Mouse (Mus musculus): Measurements from ENCODE around the gene Itch. TPM values are rescaled to one million over a fixed set of nuclear protein-coding genes. Genes with fewer than 3 reads are reported as not detected.

The Itch gene
- polyA plus RNA-seq (2015; fragmentation: Nextera tagmentation; extraction: Ambion mirVana), result 44.7 and 53.6 TPM in 2 replicates

- WGBS, result 3% methylated on average over 65 of the region's 65 CpGs
- peak; percentile 96 for ATAC-seq (ENCODE audit: borderline replicate concordance, extremely low read depth, low FRiP score, low TSS enrichment)
Observed at GRCm38 (mm10) chr2:155133011-155133976, at the start of gene Itch. Itch (plus strand) TSS chr2:155133509.

GRCm38 (mm10) chr2:155084546-155084945 is 48.8 kb upstream of the Itch start:
- 83% methylated on average over 5 of the region's 5 CpGs for WGBS

More at GRCm38 (mm10) chr2:155133011-155133976, at the start of gene Itch:
- H3K27ac ChIP-seq, result peak within 1 kb of the TSS; percentile 84
- H3K27me3 ChIP-seq, result no peaks in the 10 kb centered on the region
- peaks cover 8% of the 10 kb centered on the region for H3K36me3 ChIP-seq
- H3K4me2 ChIP-seq, result peak within 1 kb of the TSS; percentile 60
- no peaks in the 10 kb centered on the region for H3K9me3 ChIP-seq
- H3K9ac ChIP-seq, result peak within 1 kb of the TSS; percentile 93
- H3K4me3 ChIP-seq, result peak within 1 kb of the TSS; percentile 96
- peaks cover 23% of the 10 kb centered on the region for H3K4me1 ChIP-seq

GRCm38 (mm10) chr2:155086328-155086727 is 47.0 kb upstream of the Itch start:
- H3K4me2 ChIP-seq, result no peak overlapping the region
- H3K27me3 ChIP-seq, result no peaks in the 10 kb centered on the region
- H3K9me3 ChIP-seq, result no peaks in the 10 kb centered on the region
- H3K4me3 ChIP-seq, result no peak overlapping the region
- no peak overlapping the region for H3K27ac ChIP-seq
- no peaks in the 10 kb centered on the region for H3K4me1 ChIP-seq
- no peak overlapping the region for H3K9ac ChIP-seq
- no peaks in the 10 kb centered on the region for H3K36me3 ChIP-seq
- 69% methylated on average over 5 of the region's 5 CpGs for WGBS
- no peak for ATAC-seq (ENCODE audit: borderline replicate concordance, extremely low read depth, low FRiP score, low TSS enrichment)

More at GRCm38 (mm10) chr2:155084546-155084945, 48.8 kb upstream of the Itch start:
- Histone ChIP-seq H3K27ac (no peak overlapping the region), H3K27me3 (no peaks in the 10 kb centered on the region), H3K4me1 (no peaks in the 10 kb centered on the region), H3K9ac (no peak overlapping the region), H3K4me2 (no peak overlapping the region), H3K36me3 (no peaks in the 10 kb centered on the region), H3K9me3 (no peaks in the 10 kb centered on the region), H3K4me3 (no peak overlapping the region)
- no peak for ATAC-seq (ENCODE audit: borderline replicate concordance, extremely low read depth, low FRiP score, low TSS enrichment)

GRCm38 (mm10) chr2:155088264-155088663 is 45.0 kb upstream of the Itch start:
- H3K27me3 ChIP-seq, result no peaks in the 10 kb centered on the region
- 49% methylated on average over 6 of the region's 6 CpGs for WGBS
- ATAC-seq (ENCODE audit: borderline replicate concordance, extremely low read depth, low FRiP score, low TSS enrichment), result no peak

GRCm38 (mm10) chr2:155090909-155091742 is 42.2 kb upstream of the Itch start:
- H3K27ac ChIP-seq, result no peak overlapping the region
- H3K9ac ChIP-seq, result no peak overlapping the region
- no peak overlapping the region for H3K4me2 ChIP-seq
- no peak for ATAC-seq (ENCODE audit: borderline replicate concordance, extremely low read depth, low FRiP score, low TSS enrichment)
- H3K9me3 ChIP-seq, result no peaks in the 10 kb centered on the region
- WGBS, result 43% methylated on average over 13 of the region's 13 CpGs
- H3K4me1 ChIP-seq, result no peaks in the 10 kb centered on the region
- H3K4me3 ChIP-seq, result no peak overlapping the region
- no peaks in the 10 kb centered on the region for H3K36me3 ChIP-seq
- H3K27me3 ChIP-seq, result no peaks in the 10 kb centered on the region

More at GRCm38 (mm10) chr2:155088264-155088663, 45.0 kb upstream of the Itch start:
- Histone ChIP-seq H3K9ac (no peak overlapping the region), H3K36me3 (no peaks in the 10 kb centered on the region), H3K4me3 (no peak overlapping the region), H3K9me3 (no peaks in the 10 kb centered on the region), H3K4me2 (no peak overlapping the region), H3K4me1 (no peaks in the 10 kb centered on the region), H3K27ac (no peak overlapping the region)

GRCm38 (mm10) chr2:155091743-155092075 is 41.6 kb upstream of the Itch start:
- Histone ChIP-seq H3K27me3 (no peaks in the 10 kb centered on the region), H3K9ac (no peak overlapping the region), H3K4me1 (no peaks in the 10 kb centered on the region), H3K27ac (no peak overlapping the region), H3K9me3 (no peaks in the 10 kb centered on the region), H3K4me2 (no peak overlapping the region), H3K4me3 (no peak overlapping the region), H3K36me3 (no peaks in the 10 kb centered on the region)
- ATAC-seq (ENCODE audit: borderline replicate concordance, extremely low read depth, low FRiP score, low TSS enrichment), result no peak
- 73% methylated on average over 3 of the region's 3 CpGs for WGBS

GRCm38 (mm10) chr2:155093418-155093817 is 39.9 kb upstream of the Itch start:
- 24% methylated on average over 4 of the region's 4 CpGs for WGBS
- H3K27me3 ChIP-seq, result no peaks in the 10 kb centered on the region
- H3K4me3 ChIP-seq, result no peak overlapping the region
- H3K9me3 ChIP-seq, result no peaks in the 10 kb centered on the region
- no peak for ATAC-seq (ENCODE audit: borderline replicate concordance, extremely low read depth, low FRiP score, low TSS enrichment)
- H3K4me1 ChIP-seq, result no peaks in the 10 kb centered on the region
- no peaks in the 10 kb centered on the region for H3K36me3 ChIP-seq
- H3K9ac ChIP-seq, result no peak overlapping the region
- H3K27ac ChIP-seq, result no peak overlapping the region
- no peak overlapping the region for H3K4me2 ChIP-seq

GRCm38 (mm10) chr2:155098720-155099380 is 34.5 kb upstream of the Itch start:
- ATAC-seq (ENCODE audit: borderline replicate concordance, extremely low read depth, low FRiP score, low TSS enrichment), result no peak
- Histone ChIP-seq H3K4me1 (no peaks in the 10 kb centered on the region), H3K27ac (no peak overlapping the region), H3K27me3 (no peaks in the 10 kb centered on the region), H3K4me3 (no peak overlapping the region), H3K9ac (no peak overlapping the region), H3K36me3 (no peaks in the 10 kb centered on the region), H3K9me3 (no peaks in the 10 kb centered on the region), H3K4me2 (no peak overlapping the region)
- 83% methylated on average over 9 of the region's 9 CpGs for WGBS

GRCm38 (mm10) chr2:155099421-155099820 is 33.9 kb upstream of the Itch start:
- WGBS, result 55% methylated on average over 7 of the region's 7 CpGs
- no peak for ATAC-seq (ENCODE audit: borderline replicate concordance, extremely low read depth, low FRiP score, low TSS enrichment)

GRCm38 (mm10) chr2:155099994-155100795 is 33.1 kb upstream of the Itch start:
- WGBS, result 69% methylated on average over 13 of the region's 14 CpGs

More at GRCm38 (mm10) chr2:155099421-155099820, 33.9 kb upstream of the Itch start:
- Histone ChIP-seq H3K4me1 (no peaks in the 10 kb centered on the region), H3K4me2 (no peak overlapping the region), H3K9ac (no peak overlapping the region), H3K27ac (no peak overlapping the region), H3K9me3 (no peaks in the 10 kb centered on the region), H3K27me3 (no peaks in the 10 kb centered on the region), H3K36me3 (no peaks in the 10 kb centered on the region), H3K4me3 (no peak overlapping the region)

GRCm38 (mm10) chr2:155100796-155101259 is 32.5 kb upstream of the Itch start:
- Histone ChIP-seq H3K4me3 (no peak overlapping the region), H3K27me3 (no peaks in the 10 kb centered on the region), H3K9me3 (no peaks in the 10 kb centered on the region), H3K4me2 (no peak overlapping the region), H3K36me3 (no peaks in the 10 kb centered on the region), H3K4me1 (no peaks in the 10 kb centered on the region), H3K27ac (no peak overlapping the region), H3K9ac (no peak overlapping the region)
- WGBS, result 88% methylated on average over 3 of the region's 3 CpGs
- no peak for ATAC-seq (ENCODE audit: borderline replicate concordance, extremely low read depth, low FRiP score, low TSS enrichment)

More at GRCm38 (mm10) chr2:155099994-155100795, 33.1 kb upstream of the Itch start:
- H3K4me1 ChIP-seq, result no peaks in the 10 kb centered on the region
- no peak overlapping the region for H3K4me3 ChIP-seq
- no peak overlapping the region for H3K4me2 ChIP-seq
- no peaks in the 10 kb centered on the region for H3K9me3 ChIP-seq
- H3K27me3 ChIP-seq, result no peaks in the 10 kb centered on the region
- H3K9ac ChIP-seq, result no peak overlapping the region
- no peak for ATAC-seq (ENCODE audit: borderline replicate concordance, extremely low read depth, low FRiP score, low TSS enrichment)
- H3K27ac ChIP-seq, result no peak overlapping the region
- H3K36me3 ChIP-seq, result no peaks in the 10 kb centered on the region
